Mouse (Mus musculus) forelimb bud, embryonic 11.5 days (tissue): Measurements from ENCODE around the gene Vnn1.

Source experiments
- DNase-seq: peaks from one replicate; pipeline ENCODE4 v3.0.0-alpha.2; 2012; ENCODE audit warnings: low read depth, low spot score

The Vnn1 gene

GRCm38 (mm10) chr10:23894601-23895349 lies at the start of gene Vnn1:
Vnn1 (plus strand) TSS chr10:23894688.
- DNase-seq: no peak

GRCm38 (mm10) chr10:23851228-23851912 lies 43.1 kb upstream of the Vnn1 start, which contains the start of gene Vnn3:
Vnn3 (plus strand) TSS chr10:23851462.
- no peak for DNase-seq

GRCm38 (mm10) chr10:23852096-23852495 lies 42.4 kb upstream of the Vnn1 start:
- DNase-seq: no peak

GRCm38 (mm10) chr10:23864362-23865312 lies 29.9 kb upstream of the Vnn1 start:
- DNase-seq: peak; percentile 42

GRCm38 (mm10) chr10:23880695-23881094 lies 13.8 kb upstream of the Vnn1 start:
- DNase-seq: no peak

GRCm38 (mm10) chr10:23884910-23885309 lies 9.6 kb upstream of the Vnn1 start:
- no peak for DNase-seq

- no peak for DNase-seq
These were observed 8.4 kb upstream of the Vnn1 start for GRCm38 (mm10) chr10:23886060-23886459.

GRCm38 (mm10) chr10:23892987-23893386 lies 1.5 kb upstream of the Vnn1 start:
- DNase-seq: no peak

- no peak for DNase-seq
These were observed 888 bp downstream of the Vnn1 start for GRCm38 (mm10) chr10:23895376-23895775.

- DNase-seq: no peak
These were observed 6.6 kb downstream of the Vnn1 start for GRCm38 (mm10) chr10:23901119-23901518.

GRCm38 (mm10) chr10:23905661-23906060 lies 11.2 kb downstream of the Vnn1 start:
- no peak for DNase-seq

- DNase-seq: no peak
These were observed 25.6 kb downstream of the Vnn1 start, which contains the start of gene Taar1 for GRCm38 (mm10) chr10:23920056-23920455. Taar1 (plus strand) TSS chr10:23920356.

GRCm38 (mm10) chr10:23922468-23922867 lies 28.0 kb downstream of the Vnn1 start:
- DNase-seq: no peak

GRCm38 (mm10) chr10:23923941-23924340 lies 29.5 kb downstream of the Vnn1 start:
- DNase-seq: no peak

GRCm38 (mm10) chr10:23937613-23938012 lies 43.1 kb downstream of the Vnn1 start:
- DNase-seq: no peak

GRCm38 (mm10) chr10:23938312-23938711 lies 43.8 kb downstream of the Vnn1 start, which contains the start of gene Taar2:
Taar2 (plus strand) TSS chr10:23938572.
- no peak for DNase-seq

GRCm38 (mm10) chr10:23942465-23942864 lies 48.0 kb downstream of the Vnn1 start:
- no peak for DNase-seq

GRCm38 (mm10) chr10:23948026-23948425 lies 53.5 kb downstream of the Vnn1 start:
- DNase-seq: no peak

GRCm38 (mm10) chr10:23949508-23950005 lies 55.1 kb downstream of the Vnn1 start, which contains the start of gene Taar3:
Taar3 (plus strand) TSS chr10:23949558.
- no peak for DNase-seq

- no peak for DNase-seq
These were observed 57.2 kb downstream of the Vnn1 start for GRCm38 (mm10) chr10:23951714-23952113.
